Mouse (Mus musculus) gonadal fat pad, adult 2 months (tissue): ENCODE measurements at regions not wholly inside any gene's neighbourhood (a gene's known extent, or its start where the extent isn't known, plus 50 kb on each side); places are given as distances from the start of the nearest gene placed in this dataset.

Experiments
- DNase-seq: peaks from one replicate; pipeline ENCODE4 v3.0.0-alpha.2; 2012; ENCODE audit warnings: low read depth

- DNase-seq = no peak
These were observed 136.5 kb upstream of the Dap start for GRCm38 (mm10) chr15:31087607-31088006.

DNA sequence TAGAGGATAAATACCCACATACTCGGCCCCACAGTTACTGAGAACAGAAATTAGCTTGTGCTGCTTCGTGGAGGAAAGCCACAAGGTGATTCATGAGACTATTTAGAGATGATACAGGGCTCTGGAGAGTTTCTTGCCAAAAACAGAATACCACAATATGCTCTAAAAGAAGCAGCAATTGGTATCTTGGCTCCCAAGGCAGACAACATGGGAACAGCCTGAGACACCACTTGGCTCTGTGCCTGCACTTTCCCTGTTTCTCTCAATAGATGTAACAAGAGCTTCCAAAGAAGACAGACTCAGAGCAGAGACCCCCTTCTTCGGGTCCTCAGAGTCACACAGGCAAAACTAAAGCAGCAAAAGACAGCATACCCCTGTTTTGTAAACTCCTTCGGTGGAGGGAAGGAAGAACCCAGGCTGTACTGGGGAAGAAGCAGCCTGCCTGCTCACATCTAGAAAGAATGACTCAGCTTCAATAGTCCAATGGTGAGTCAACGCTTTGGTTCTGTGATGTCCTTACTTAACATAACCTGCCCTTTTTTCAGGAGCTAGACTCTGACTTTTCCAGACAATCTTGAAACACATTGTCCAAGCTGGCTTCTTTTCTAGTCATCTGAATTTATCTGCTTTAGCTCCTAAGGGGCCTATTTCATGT, 132.1 kb upstream of the Dap start:
- no peak for DNase-seq

DNA sequence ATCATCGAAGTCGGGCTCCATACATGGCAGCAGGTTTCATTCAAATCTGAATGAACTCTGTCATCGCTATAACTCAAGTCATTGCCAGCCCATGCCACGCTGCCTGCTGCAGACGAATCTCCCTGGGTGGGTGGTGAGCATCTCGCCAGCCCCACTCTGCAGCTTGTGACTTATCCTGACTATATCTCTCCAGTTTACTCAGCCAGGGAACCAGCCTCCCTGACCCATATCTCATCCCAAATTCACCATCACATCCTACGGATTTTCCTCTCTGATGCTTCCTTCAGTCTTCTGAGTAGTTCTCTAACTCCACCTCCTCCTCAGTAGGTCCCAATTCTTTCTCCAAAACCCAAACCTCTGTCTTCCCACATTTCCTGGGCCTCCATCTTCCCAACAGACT, 127.9 kb upstream of the Dap start:
- DNase-seq = no peak

GRCm38 (mm10) chr15:31097301-31097700, 126.8 kb upstream of the Dap start:
- DNase-seq = no peak

- DNase-seq = no peak
These were observed 119.4 kb upstream of the Dap start for GRCm38 (mm10) chr15:31104743-31105142.

DNA sequence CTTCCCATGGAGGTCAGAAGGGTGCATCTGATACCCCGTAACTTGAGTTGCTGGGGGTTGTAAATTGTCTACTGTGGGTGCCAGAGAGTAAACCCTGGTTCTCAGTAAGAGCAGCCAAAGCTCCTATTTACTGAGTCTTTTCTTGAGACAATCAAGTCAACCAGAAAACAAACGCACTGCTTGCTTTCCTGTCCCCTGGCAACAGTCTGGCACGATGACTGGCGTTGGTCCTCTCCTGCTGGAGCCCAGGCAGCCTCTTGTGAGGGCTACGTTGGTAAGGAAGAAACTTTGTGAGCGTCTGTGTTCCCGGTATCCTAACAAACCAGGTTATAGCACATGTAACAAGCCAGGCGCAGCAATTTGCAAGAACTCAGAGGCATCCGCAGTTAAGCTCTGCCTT, 117.2 kb upstream of the Dap start:
- no peak for DNase-seq

DNA sequence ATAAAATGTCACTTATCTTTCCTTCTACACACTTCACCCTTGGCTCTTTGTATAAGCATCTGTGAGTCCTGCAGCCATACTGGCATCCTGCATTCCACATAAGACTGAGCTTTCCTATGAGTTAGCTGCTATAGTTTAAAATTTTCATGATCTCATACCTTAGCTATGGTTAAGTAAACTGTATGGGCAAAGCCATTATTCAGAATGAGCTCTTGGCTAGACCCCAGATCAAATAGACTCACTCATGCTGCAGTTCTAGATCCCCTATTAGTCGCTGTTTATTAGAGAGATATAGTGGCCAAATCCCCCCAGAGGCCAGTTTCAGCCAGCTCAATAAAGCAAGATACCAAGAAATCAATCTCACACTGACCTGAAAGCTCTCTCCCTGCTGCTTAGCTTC, 110.9 kb upstream of the Dap start:
- no peak for DNase-seq

GRCm38 (mm10) chr15:31117338-31117737, 106.8 kb upstream of the Dap start:
- DNase-seq = peak; percentile 10

GRCm38 (mm10) chr15:31120147-31120546, 104.0 kb upstream of the Dap start:
- DNase-seq = no peak

- DNase-seq = no peak
These were observed 98.3 kb upstream of the Dap start for GRCm38 (mm10) chr15:31125784-31126183.

GRCm38 (mm10) chr15:31126999-31127398, 97.1 kb upstream of the Dap start:
- DNase-seq = no peak

DNA sequence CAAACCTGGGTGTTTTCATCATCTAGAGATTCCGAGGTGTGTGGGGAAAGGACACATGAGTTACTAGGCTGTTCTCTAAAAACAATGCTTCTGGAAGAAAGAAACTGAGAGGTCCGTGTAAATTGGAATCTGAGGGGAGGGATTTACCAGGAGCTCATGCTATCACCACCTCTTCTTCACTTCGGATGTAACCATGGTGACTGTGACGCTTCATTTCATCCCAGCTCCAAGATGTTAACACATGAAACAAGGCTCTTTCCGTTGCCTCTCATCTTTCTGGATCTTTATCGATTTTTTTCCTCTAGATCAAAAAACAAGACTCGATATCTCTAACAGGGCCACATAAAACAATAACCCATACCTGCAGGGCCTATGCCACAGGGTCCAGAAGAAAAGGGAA, 89.2 kb upstream of the Dap start:
- DNase-seq = no peak

GRCm38 (mm10) chr15:31138637-31139036, 85.5 kb upstream of the Dap start:
- DNase-seq = no peak

DNA sequence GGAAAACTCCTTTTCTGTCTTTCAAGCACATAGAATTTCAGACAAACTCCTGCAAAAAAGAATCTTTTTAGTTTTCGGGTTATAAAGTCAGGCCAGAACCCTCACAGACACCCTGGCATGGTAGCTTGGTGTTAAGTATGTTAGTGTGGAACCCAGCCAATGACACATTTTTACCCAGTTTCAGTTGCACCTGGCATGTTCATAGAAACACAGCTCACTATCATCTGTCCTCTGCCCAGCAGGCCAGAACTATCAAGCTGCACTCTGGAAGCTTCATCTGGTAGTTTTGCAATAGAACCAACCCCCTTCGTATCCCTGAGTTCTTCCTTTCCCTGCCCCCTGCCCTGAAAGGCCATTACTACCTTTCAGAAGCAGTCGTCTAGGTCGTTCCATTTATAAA, 82.4 kb upstream of the Dap start:
- DNase-seq = no peak

DNA sequence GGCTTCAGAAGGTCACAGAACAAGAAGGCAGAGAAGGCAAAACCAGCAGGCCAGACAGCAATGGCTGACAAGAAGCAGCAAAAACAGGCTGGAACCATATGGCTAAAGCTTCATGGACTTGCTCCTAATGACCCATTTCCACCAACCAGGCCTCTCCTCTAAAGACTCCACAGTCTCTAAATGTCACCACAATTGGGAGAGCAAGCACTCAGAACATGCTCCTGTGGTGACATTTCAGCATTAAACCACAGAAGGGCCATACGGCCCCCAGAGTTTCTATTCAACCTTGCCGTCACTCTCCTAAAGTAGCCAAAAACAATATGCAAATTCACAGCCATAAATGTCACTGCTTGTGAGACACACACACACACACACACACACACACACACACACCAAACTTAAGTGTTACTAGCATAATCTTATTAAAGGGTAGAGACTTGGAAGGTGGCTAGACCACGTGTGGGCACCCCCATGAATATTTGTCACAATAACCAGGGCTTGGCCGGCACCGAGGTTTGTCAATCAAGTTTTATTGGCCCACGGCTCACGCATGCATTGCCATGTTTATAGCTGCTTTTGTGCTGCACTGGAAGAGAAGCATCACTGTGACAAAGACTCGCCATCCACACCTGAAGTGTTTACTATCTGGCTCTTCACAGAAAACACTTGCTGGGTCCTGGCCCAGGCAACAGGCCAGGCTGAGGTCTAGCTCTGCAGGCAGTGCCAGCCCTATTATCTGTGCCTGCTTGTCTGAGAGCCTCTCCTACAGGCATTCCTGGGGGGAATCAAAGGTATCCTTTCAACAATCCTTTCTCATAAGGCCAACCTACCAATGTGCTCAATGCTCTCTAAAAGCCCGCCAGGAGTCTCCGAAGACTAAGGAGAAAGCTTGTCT, 75.6 kb upstream of the Dap start:
- DNase-seq = no peak

- DNase-seq = no peak
These were observed 74.3 kb upstream of the Dap start for GRCm38 (mm10) chr15:31149855-31150254.

DNA sequence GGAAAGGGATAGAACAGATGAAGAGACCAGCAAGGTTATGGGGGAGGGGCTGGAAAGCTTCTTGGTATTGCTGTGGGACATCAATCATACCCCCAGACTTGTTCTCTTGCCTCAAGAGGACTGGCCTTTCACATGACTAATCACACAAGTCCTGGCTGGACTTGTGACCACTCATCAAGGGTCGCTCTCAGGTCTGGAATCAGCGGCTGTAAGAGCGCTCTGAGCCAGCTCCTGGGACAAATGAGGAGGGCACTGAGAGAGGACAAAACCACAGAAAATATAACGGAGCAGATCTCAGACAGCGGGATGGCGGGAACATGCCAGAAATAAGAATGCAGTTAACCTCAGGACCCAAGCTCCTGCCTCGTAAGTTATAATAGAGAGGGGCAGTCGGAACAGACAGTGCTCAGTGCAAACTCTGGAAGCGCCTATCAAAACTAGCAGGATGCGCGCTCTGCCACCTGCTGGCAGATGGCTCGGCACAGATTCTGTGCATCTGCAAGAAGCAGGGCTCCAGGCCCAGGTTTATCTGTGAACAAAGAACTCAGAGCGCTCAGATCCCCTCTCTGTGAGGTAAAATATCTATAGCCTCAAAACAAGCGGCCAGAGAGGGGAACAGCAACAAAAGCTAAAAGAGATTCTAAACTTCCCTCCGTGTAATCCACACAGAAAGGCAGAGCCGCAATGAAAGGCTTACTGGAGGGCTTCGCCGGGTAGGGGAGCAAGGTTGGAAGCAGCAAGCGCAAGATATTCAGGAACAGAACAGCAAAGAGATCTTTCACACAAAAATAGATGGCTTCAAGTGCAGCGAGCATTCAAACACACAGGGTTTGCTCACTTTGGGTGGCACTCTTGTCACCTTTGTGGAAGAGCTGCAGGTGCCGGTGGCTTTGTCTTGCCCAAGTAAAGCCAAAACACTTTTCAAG, 73.3 kb upstream of the Dap start:
- DNase-seq = no peak

- DNase-seq = no peak
These were observed 69.0 kb upstream of the Dap start for GRCm38 (mm10) chr15:31155141-31155540.

DNA sequence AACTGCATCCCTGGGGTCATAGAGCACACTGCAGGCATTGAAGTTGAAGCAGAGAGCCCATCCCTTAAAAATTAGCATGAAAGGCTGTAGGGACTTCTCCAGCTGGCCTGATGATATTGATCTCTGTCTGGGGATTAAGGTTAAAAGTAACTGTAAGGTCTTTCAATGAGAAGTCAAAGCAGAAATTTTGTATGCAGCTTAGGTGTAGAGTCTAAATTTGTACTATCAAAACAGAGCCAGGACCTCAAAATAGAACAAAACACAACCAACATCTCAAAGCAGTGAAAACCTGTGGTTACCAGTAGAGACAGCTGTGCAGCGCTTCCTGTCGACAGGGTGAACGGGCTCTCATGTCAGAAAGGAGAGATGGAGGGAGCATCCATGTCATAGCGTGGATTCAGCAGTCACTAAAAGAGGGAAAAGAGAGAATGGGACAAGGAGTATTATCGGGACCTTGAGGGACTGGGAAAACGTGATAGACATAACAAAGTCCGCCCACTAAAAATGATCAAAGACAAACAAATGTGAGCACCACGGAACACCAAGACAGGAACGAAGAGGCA, 57.5 kb upstream of the Dap start:
- DNase-seq = no peak

- no peak for DNase-seq
These were observed 56.6 kb upstream of the Dap start for GRCm38 (mm10) chr15:31167506-31167905.

GRCm38 (mm10) chr15:31168191-31168590, 55.9 kb upstream of the Dap start:
- no peak for DNase-seq
